Mouse (Mus musculus) hindbrain, embryonic 12.5 days (tissue): ENCODE measurements around the gene Mia3. TPM values are rescaled to one million over a fixed set of nuclear protein-coding genes. Genes with fewer than 3 reads are reported as not detected.

Experiments used
- ATAC-seq: fragments of 200-750 bp; cut with Nextera tagmentation; 2 replicates; pipeline ENCODE4 v1.8.0; 2017; ENCODE audit warnings: moderate TSS enrichment; ENCODE audit not compliant: low FRiP score
- H3K27ac ChIP-seq: fragments of 300-500 bp; sonication (generic); 2 replicates; pipeline ENCODE4 v1.5.1; 2016; ENCODE audit warnings: mild to moderate bottlenecking
- H3K27me3 ChIP-seq: fragments of 300-500 bp; sonication (generic); 2 replicates; pipeline ENCODE4 v1.6.1; 2016; ENCODE audit warnings: mild to moderate bottlenecking
- H3K36me3 ChIP-seq: fragments of 300-500 bp; sonication (generic); 2 replicates; pipeline ENCODE4 v1.6.1; 2016; ENCODE audit warnings: mild to moderate bottlenecking
- H3K4me1 ChIP-seq: fragments of 300-500 bp; sonication (generic); 2 replicates; pipeline ENCODE4 v1.6.1; 2016
- H3K4me2 ChIP-seq: fragments of 300-500 bp; sonication (generic); replicated peaks from 2 replicates; pipeline ENCODE4 v1.6.1; 2016; ENCODE audit warnings: mild to moderate bottlenecking
- H3K4me3 ChIP-seq: fragments of 300-500 bp; sonication (generic); 2 replicates; pipeline ENCODE4 v1.5.1; 2016; ENCODE audit warnings: mild to moderate bottlenecking
- H3K9ac ChIP-seq: fragments of 300-500 bp; sonication (generic); 2 replicates; pipeline ENCODE4 v1.6.1; 2016; ENCODE audit warnings: mild to moderate bottlenecking, moderate library complexity
- H3K9me3 ChIP-seq: fragments of 300-500 bp; sonication (generic); replicated peaks from 2 replicates; pipeline ENCODE4 v1.6.1; 2016; ENCODE audit warnings: mild to moderate bottlenecking
- WGBS: fragments of 180-500 bp; shearing (Covaris S2); methylation state at CpG from one replicate; pipeline ENCODE4 v1.1.7; 2016; 5-methylcytosine and 5-hydroxymethylcytosine counted together
- polyA plus RNA-seq: library from polyadenylated mRNA; unstranded; fragments of >200 nt; fragmentation: Nextera tagmentation; extraction: Ambion mirVana; gene quantifications from 2 replicates; pipeline ENCODE4 v1.2.1, GENCODE M21; 2016

Mia3 gene
- polyA plus RNA-seq, 1 experiment from 2014 or later: 132 TPM

DNA sequence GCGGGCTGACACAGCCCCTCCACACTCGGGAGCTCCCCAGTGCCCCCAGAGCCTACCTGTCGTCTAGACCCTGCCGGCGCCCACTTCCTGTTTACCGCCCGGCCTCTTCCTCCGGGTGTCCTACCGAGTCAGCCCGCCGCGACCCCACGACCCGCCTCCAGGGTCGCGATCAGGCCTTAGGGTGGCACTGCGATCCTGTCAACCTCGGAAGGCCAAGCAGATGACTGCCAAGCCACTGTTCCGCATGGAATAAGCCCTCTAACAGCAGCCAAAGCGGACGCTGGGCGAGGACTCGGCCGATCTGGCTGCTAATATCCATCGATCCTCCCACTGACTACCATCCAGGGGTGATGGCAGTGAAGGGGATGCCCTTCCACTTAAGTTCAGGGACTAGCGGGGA is 72.9 kb downstream of the Mia3 start, which contains the start of gene Aida:
Gene Aida, plus strand, starts transcription at position 126 of the 400 bp plus-strand sequence.
- H3K4me3 ChIP-seq: peak within 1 kb of the TSS; percentile 47
- H3K9me3 ChIP-seq: no peaks in the 10 kb centered on the region
- H3K9ac ChIP-seq: peak within 1 kb of the TSS; percentile 61
- no peaks in the 10 kb centered on the region for H3K27me3 ChIP-seq
- peaks cover 11% of the 10 kb centered on the region for H3K36me3 ChIP-seq
- H3K4me1 ChIP-seq: no peaks in the 10 kb centered on the region
- ATAC-seq: peak; percentile 11
- under 1% methylated on average over 26 of the region's 26 CpGs for WGBS
- peak within 1 kb of the TSS; percentile 54 for H3K4me2 ChIP-seq
- peak within 1 kb of the TSS; percentile 77 for H3K27ac ChIP-seq

DNA sequence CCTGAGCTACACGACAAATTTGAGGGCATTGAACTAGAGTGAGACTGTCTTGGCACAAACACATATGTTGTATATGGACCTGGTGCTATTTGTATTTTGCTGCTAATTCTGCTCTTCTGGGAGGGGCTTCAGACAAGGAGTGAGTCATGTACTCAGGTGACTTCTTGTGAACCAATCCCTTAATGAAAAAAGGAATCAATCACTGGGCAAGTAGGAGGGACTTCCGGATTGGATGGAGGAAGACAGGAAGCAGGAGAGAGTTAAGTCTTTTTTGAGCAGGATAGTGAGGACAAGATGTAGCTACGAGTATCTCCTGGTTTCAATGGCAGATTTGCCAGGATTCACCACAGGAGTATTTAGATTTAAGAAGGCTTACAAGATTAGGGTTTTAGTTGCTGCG is 79.8 kb downstream of the Mia3 start:
- Histone ChIP-seq H3K9me3 (no peaks in the 10 kb centered on the region), H3K36me3 (peaks cover 71% of the 10 kb centered on the region), H3K27ac (no peak overlapping the region), H3K9ac (no peak overlapping the region), H3K4me3 (no peak overlapping the region), H3K4me2 (no peak overlapping the region), H3K4me1 (no peaks in the 10 kb centered on the region), H3K27me3 (no peaks in the 10 kb centered on the region)
- no peak for ATAC-seq
- WGBS: 95% methylated on average over 4 of the region's 4 CpGs

DNA sequence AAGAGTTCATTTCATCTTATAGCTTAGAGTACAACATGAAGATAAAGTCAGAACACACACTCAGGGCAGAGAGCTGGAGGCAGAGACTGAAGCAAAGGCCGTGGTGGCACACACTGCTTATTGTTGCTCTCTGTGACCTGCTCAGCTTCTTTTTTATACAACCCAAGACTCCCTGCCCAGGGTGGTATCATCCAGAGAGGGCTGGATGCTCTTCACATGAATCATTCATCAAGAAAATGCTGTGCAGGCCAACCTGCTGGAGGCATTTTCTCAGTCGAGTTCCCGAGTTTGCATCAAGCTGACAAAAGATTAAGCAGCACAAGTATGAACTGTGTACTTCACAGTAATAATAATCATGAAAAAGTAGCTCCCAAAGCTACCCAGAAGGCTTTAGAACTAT is 81.0 kb downstream of the Mia3 start:
- Histone ChIP-seq H3K4me1 (no peaks in the 10 kb centered on the region), H3K27ac (no peak overlapping the region), H3K27me3 (no peaks in the 10 kb centered on the region), H3K4me2 (no peak overlapping the region), H3K4me3 (no peak overlapping the region), H3K36me3 (peaks cover 81% of the 10 kb centered on the region), H3K9me3 (no peaks in the 10 kb centered on the region), H3K9ac (no peak overlapping the region)
- WGBS: 82% methylated on average over 3 of the region's 3 CpGs
- ATAC-seq: no peak

Other genes starting within 250 kb of the Mia3 start
- 15.8 and 20.7 TPM in 2 replicates for gene Disp1, start 148.0 kb downstream of the Mia3 start, polyA plus RNA-seq
- gene Aida, start 73.0 kb downstream of the Mia3 start, polyA plus RNA-seq: 72.7 and 74.3 TPM in 2 replicates
- gene Brox, start 72.3 kb downstream of the Mia3 start, polyA plus RNA-seq: 77.8 and 86.9 TPM in 2 replicates
- gene Taf1a, start 19.4 kb upstream of the Mia3 start, polyA plus RNA-seq: 19.8 and 20.6 TPM in 2 replicates
- 0.26 and 0.82 TPM in 2 replicates for gene Hhipl2, start 48.7 kb upstream of the Mia3 start, polyA plus RNA-seq